Mouse (Mus musculus) embryo, embryonic 10 days (tissue): Measurements from ENCODE around the gene Il1r2.
A peak's percentile ranks its signal among the peaks of the same experiment; 100 is the strongest.

Experiments
- DNase-seq: peaks from one replicate; pipeline ENCODE4 v3.0.0-alpha.2; 2015; ENCODE audit warnings: low spot score

The Il1r2 gene

GRCm38 (mm10) chr1:40059122-40059774 is 14.6 kb upstream of the Il1r2 start:
- DNase-seq = no peak

GRCm38 (mm10) chr1:40061359-40061758 is 12.5 kb upstream of the Il1r2 start:
- no peak for DNase-seq

GRCm38 (mm10) chr1:40063409-40063808 is 10.5 kb upstream of the Il1r2 start:
- DNase-seq = no peak

GRCm38 (mm10) chr1:40064508-40064907 is 9.4 kb upstream of the Il1r2 start:
- no peak for DNase-seq

- no peak for DNase-seq
Observed at GRCm38 (mm10) chr1:40072558-40072957, 1.3 kb upstream of the Il1r2 start.

- DNase-seq = no peak
Observed at GRCm38 (mm10) chr1:40077328-40077727, 3.4 kb downstream of the Il1r2 start.

GRCm38 (mm10) chr1:40081041-40081440 is 7.2 kb downstream of the Il1r2 start:
- no peak for DNase-seq

GRCm38 (mm10) chr1:40084386-40084785 is 10.5 kb downstream of the Il1r2 start:
- no peak for DNase-seq

- peak; percentile 90 for DNase-seq
Observed at GRCm38 (mm10) chr1:40085403-40086182, 11.7 kb downstream of the Il1r2 start.

GRCm38 (mm10) chr1:40091160-40091559 is 17.3 kb downstream of the Il1r2 start:
- DNase-seq = no peak

GRCm38 (mm10) chr1:40092541-40092940 is 18.7 kb downstream of the Il1r2 start:
- no peak for DNase-seq

- no peak for DNase-seq
Observed at GRCm38 (mm10) chr1:40094601-40095304, 20.9 kb downstream of the Il1r2 start.

GRCm38 (mm10) chr1:40095585-40095984 is 21.7 kb downstream of the Il1r2 start:
- DNase-seq = no peak

- no peak for DNase-seq
Observed at GRCm38 (mm10) chr1:40106306-40106705, 32.4 kb downstream of the Il1r2 start.

GRCm38 (mm10) chr1:40106719-40107118 is 32.8 kb downstream of the Il1r2 start:
- DNase-seq = no peak

- no peak for DNase-seq
Observed at GRCm38 (mm10) chr1:40107971-40108749, 34.3 kb downstream of the Il1r2 start.

- DNase-seq = no peak
Observed at GRCm38 (mm10) chr1:40109736-40110135, 35.9 kb downstream of the Il1r2 start.

- DNase-seq = peak; percentile 69
Observed at GRCm38 (mm10) chr1:40115271-40115670, 41.4 kb downstream of the Il1r2 start.

GRCm38 (mm10) chr1:40116422-40116821 is 42.5 kb downstream of the Il1r2 start:
- DNase-seq = peak; percentile 93

- peak; percentile 66 for DNase-seq
Observed at GRCm38 (mm10) chr1:40117565-40117964, 43.7 kb downstream of the Il1r2 start.

GRCm38 (mm10) chr1:40124237-40124636 is 50.4 kb downstream of the Il1r2 start:
- no peak for DNase-seq

- no peak for DNase-seq
Observed at GRCm38 (mm10) chr1:40128481-40128880, 54.6 kb downstream of the Il1r2 start.
